In genomic region chr4:137968203-137968602, GRCm38 (mm10) we compare ENCODE assay signal across 8 mouse cellular contexts. TPM values are rescaled to one million over a fixed set of nuclear protein-coding genes. Genes with fewer than 3 reads are reported as not detected.
DNase-seq lines count a peak whose midpoint lies in the region; ATAC-seq lines count a peak whose summit lies in the region.

No protein-coding gene starts in this region.

- no peaks in the 10 kb centered on the region for H3K27me3 ChIP-seq in heart, embryonic 11.5 days (ENCODE audit: control insufficient read depth, insufficient read depth, low read length)
- H3K27me3 ChIP-seq in hindbrain, embryonic 14.5 days (ENCODE audit: control insufficient read depth, insufficient read depth, low read length), result no peaks in the 10 kb centered on the region

- H3K36me3 ChIP-seq in heart, embryonic 11.5 days (ENCODE audit: control insufficient read depth, insufficient read depth, low read length), result no peaks in the 10 kb centered on the region
- H3K36me3 ChIP-seq in hindbrain, embryonic 14.5 days (replicated peaks; ENCODE audit: control insufficient read depth, insufficient read depth), result peaks cover 3% of the 10 kb centered on the region

- no peaks in the 10 kb centered on the region for H3K9me3 ChIP-seq in heart, embryonic 11.5 days (replicated peaks; ENCODE audit: control insufficient read depth, low read length)
- H3K9me3 ChIP-seq in hindbrain, embryonic 14.5 days (ENCODE audit: control insufficient read depth, low read length), result no peaks in the 10 kb centered on the region

- no peak overlapping the region for H3K9ac ChIP-seq in heart, embryonic 11.5 days (ENCODE audit: low read depth, low read length)
- no peak overlapping the region for H3K9ac ChIP-seq in hindbrain, embryonic 14.5 days

- 11% methylated on average over 9 of the region's 9 CpGs for whole genome bisulfite sequencing in heart, embryonic 11.5 days (ENCODE audit: insufficient replicate concordance)
- WGBS in hindbrain, embryonic 14.5 days, result 16% methylated on average over 9 of the region's 9 CpGs

- DNase-seq in heart, adult 11 months, result peak; percentile 97
- peak; percentile 73 for DNase-seq in cerebellum, adult 8-10 months
- DNase-seq in frontal cortex, adult 2 months (ENCODE audit: extremely low spot score in 1 of 2, low spot score in 1 of 2), result peak; percentile 59 to 89
- peak; percentile 92 for DNase-seq in hindbrain, embryonic 14.5 days (ENCODE audit: low spot score)
- DNase-seq in layer of hippocampus, postnatal 25 days (ENCODE audit: extremely low spot score in 1 of 2, low spot score in 1 of 2), result peak; percentile 36 to 64
- peak; percentile 80 for DNase-seq in skeletal muscle tissue, adult 2 months (ENCODE audit: low read depth, low spot score)

- H3K27ac ChIP-seq in heart, embryonic 11.5 days (ENCODE audit: low read depth, low read length), result no peak overlapping the region
- no peak overlapping the region for H3K27ac ChIP-seq in hindbrain, embryonic 14.5 days

- no peak overlapping the region for H3K4me2 ChIP-seq in heart, embryonic 11.5 days
- no peak overlapping the region for H3K4me2 ChIP-seq in hindbrain, embryonic 14.5 days (replicated peaks)

- no peak overlapping the region for H3K4me3 ChIP-seq in heart, embryonic 11.5 days (ENCODE audit: low read depth, low read length)
- H3K4me3 ChIP-seq in hindbrain, embryonic 14.5 days (replicated peaks; ENCODE audit: low read length), result no peak overlapping the region

- no peak for ATAC-seq in heart, embryonic 11.5 days (replicated peaks; ENCODE audit: insufficient number of reproducible peaks, low FRiP score, low TSS enrichment)
- ATAC-seq in hindbrain, embryonic 14.5 days (ENCODE audit: low FRiP score), result peak; percentile 41; the same call in 1 of the 2 replicates
- ATAC-seq in megakaryocyte, adult 5-6 weeks (ENCODE audit: poor library complexity, severe bottlenecking), result peak; percentile 97

- no peaks in the 10 kb centered on the region for H3K4me1 ChIP-seq in heart, embryonic 11.5 days (ENCODE audit: control insufficient read depth, insufficient read depth, low read length)
- H3K4me1 ChIP-seq in hindbrain, embryonic 14.5 days (replicated peaks; ENCODE audit: control insufficient read depth, insufficient read depth, low read length), result no peaks in the 10 kb centered on the region

RNA-seq across cellular contexts. Expression of gene Eif4g3, which starts 24.6 kb away (rescaled TPM):
- 30.5 and 33.6 TPM in 2 replicates for polyA plus RNA-seq in heart, embryonic 11.5 days (2014; fragmentation: Nextera tagmentation; extraction: Ambion mirVana)
- polyA plus RNA-seq in frontal cortex, adult 2 months (2012; rRNA removed), result 134 and 149 TPM in 2 replicates
- 59.7 and 65.3 TPM in 2 replicates for polyA plus RNA-seq in hindbrain, embryonic 14.5 days (2014; fragmentation: Nextera tagmentation; extraction: Ambion mirVana)
- total RNA-seq in layer of hippocampus, postnatal 25 days (2021), result 100 to 1,000 TPM; 135 to 160 TPM
- 65.6 and 77.6 TPM in 2 replicates for total RNA-seq in megakaryocyte, adult 5-6 weeks (2015)
- 47.6 and 64.3 TPM in 2 replicates for total RNA-seq in megakaryocyte, adult 5-6 weeks (2017)
